Comparison of ENCODE assay signal across 46 mouse cellular contexts in the genomic region with DNA sequence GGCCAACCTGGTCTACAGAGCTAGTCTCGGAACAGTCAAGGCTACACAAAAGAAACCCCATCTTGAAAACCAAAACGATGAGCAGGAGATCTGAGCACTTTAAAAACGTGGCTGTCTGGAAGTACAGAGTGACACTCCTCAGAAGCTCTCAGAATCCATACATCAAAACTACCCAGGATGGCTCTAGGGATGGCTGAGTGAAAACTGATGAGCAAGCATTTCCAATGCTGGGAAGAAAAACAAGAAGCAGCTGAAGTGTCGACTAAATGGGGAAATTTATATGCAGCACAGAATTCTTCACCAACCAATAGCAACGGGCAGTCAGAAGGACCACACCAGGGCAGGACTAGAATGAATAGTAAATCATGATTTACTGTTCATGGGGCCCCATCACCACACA. TPM values are rescaled to one million over a fixed set of nuclear protein-coding genes. Genes with fewer than 3 reads are reported as not detected.
"Had no signal": no experiment of that assay in that cellular context is flagged by ENCODE, and none has a peak within 500 bp of the region (broad histone marks: within the 10 kb centered on the region; RNA-seq: fewer than 3 reads in every experiment).

No protein-coding gene starts in this region.

- H3K27ac ChIP-seq: limb, embryonic 10.5 days; limb, embryonic 12.5 days; limb, embryonic 13.5 days; limb, embryonic 15.5 days; liver, embryonic 12.5 days; liver, embryonic 13.5 days; liver, embryonic 14.5 days; liver, embryonic 15.5 days; lung, embryonic 15.5 days; macrophage; midbrain, embryonic 10.5 days; midbrain, embryonic 12.5 days; midbrain, embryonic 13.5 days; midbrain, embryonic 15.5 days had no signal

- H3K9ac ChIP-seq: limb, embryonic 12.5 days; limb, embryonic 13.5 days; limb, embryonic 15.5 days; liver, embryonic 12.5 days; liver, embryonic 13.5 days; liver, embryonic 14.5 days; liver, embryonic 15.5 days; liver, postnatal 0 days; lung, embryonic 14.5 days; lung, embryonic 15.5 days; midbrain, embryonic 12.5 days; midbrain, embryonic 13.5 days; midbrain, embryonic 15.5 days had no signal

- DNase-seq: left cerebral cortex, postnatal 4 days; liver; liver, embryonic 13.5 days; liver, postnatal 0 days; lung, adult 18-20 months; lung, adult 2 months; lung, embryonic 14.5 days; lung, postnatal 10 days; lung, postnatal 14 days; lung, postnatal 36 days; lung, postnatal 4 days; midbrain, embryonic 14.5 days had no signal

- H3K4me2 ChIP-seq: limb, embryonic 12.5 days; limb, embryonic 13.5 days; limb, embryonic 15.5 days; liver, embryonic 11.5 days; liver, embryonic 12.5 days; liver, embryonic 13.5 days; liver, embryonic 15.5 days; lung, embryonic 14.5 days; lung, embryonic 15.5 days; midbrain, embryonic 11.5 days; midbrain, embryonic 12.5 days; midbrain, embryonic 13.5 days; midbrain, embryonic 15.5 days had no signal

- ATAC-seq: liver, embryonic 12.5 days; liver, postnatal 0 days; lung, postnatal 0 days; midbrain, embryonic 13.5 days; midbrain, embryonic 15.5 days; midbrain, embryonic 16.5 days had no signal

- H3K9me3 ChIP-seq: limb, embryonic 10.5 days; limb, embryonic 12.5 days; limb, embryonic 13.5 days; limb, embryonic 15.5 days; liver, embryonic 12.5 days; liver, embryonic 13.5 days; liver, embryonic 15.5 days; lung, embryonic 15.5 days; megakaryocyte, embryonic 14.5 days; midbrain, embryonic 10.5 days; midbrain, embryonic 12.5 days; midbrain, embryonic 13.5 days; midbrain, embryonic 15.5 days had no signal

- H3K36me3 ChIP-seq: limb, embryonic 10.5 days; limb, embryonic 12.5 days; limb, embryonic 13.5 days; limb, embryonic 15.5 days; liver, embryonic 12.5 days; liver, embryonic 13.5 days; liver, embryonic 15.5 days; lung, embryonic 15.5 days; midbrain, embryonic 10.5 days; midbrain, embryonic 12.5 days; midbrain, embryonic 13.5 days; midbrain, embryonic 15.5 days had no signal

- H3K4me1 ChIP-seq: liver, embryonic 13.5 days; liver, embryonic 15.5 days; lung, embryonic 15.5 days had no signal

- H3K27me3 ChIP-seq: limb, embryonic 12.5 days; limb, embryonic 13.5 days; limb, embryonic 15.5 days; liver, embryonic 12.5 days; liver, embryonic 13.5 days; lung, embryonic 15.5 days; midbrain, embryonic 12.5 days; midbrain, embryonic 13.5 days; midbrain, embryonic 15.5 days had no signal

- H3K4me3 ChIP-seq: limb, embryonic 10.5 days; limb, embryonic 12.5 days; limb, embryonic 13.5 days; limb, embryonic 15.5 days; liver, embryonic 12.5 days; liver, embryonic 13.5 days; liver, embryonic 15.5 days; lung, embryonic 15.5 days; megakaryocyte, embryonic 14.5 days; midbrain, embryonic 10.5 days; midbrain, embryonic 12.5 days; midbrain, embryonic 13.5 days; midbrain, embryonic 15.5 days; myocyte had no signal

RNA-seq across cellular contexts. Expression of a gene that starts 3.7 kb away (rescaled TPM):
- total RNA-seq: liver, adult 2 months; megakaryocyte progenitor cell, adult 5-6 weeks; megakaryocyte, adult 5-6 weeks; megakaryocyte-erythroid progenitor cell, adult 5-6 weeks; monocyte, adult 5-6 weeks had no signal
- polyA plus RNA-seq: liver, postnatal 0 days; macrophage had no signal

RNA-seq across cellular contexts. Expression of a gene that starts 7.8 kb away (rescaled TPM):
- total RNA-seq: left cerebral cortex, postnatal 10 days; left cerebral cortex, postnatal 14 days; left cerebral cortex, postnatal 25 days; left cerebral cortex, postnatal 36 days; left cerebral cortex, postnatal 4 days; liver, adult 2 months; megakaryocyte progenitor cell, adult 5-6 weeks; megakaryocyte, adult 5-6 weeks; megakaryocyte-erythroid progenitor cell, adult 5-6 weeks; midbrain, postnatal 0 days; monocyte, adult 5-6 weeks had no signal
- polyA plus RNA-seq: limb, embryonic 10.5 days; limb, embryonic 11.5 days; limb, embryonic 12.5 days; limb, embryonic 13.5 days; limb, embryonic 14.5 days; limb, embryonic 15.5 days; liver, adult 2 months; liver, embryonic 11.5 days; liver, embryonic 12.5 days; liver, embryonic 13.5 days; liver, embryonic 14.5 days; liver, embryonic 15.5 days; liver, embryonic 16.5 days; liver, postnatal 0 days; lung, adult 2 months; lung, embryonic 14.5 days; lung, embryonic 15.5 days; lung, embryonic 16.5 days; lung, postnatal 0 days; macrophage; midbrain, embryonic 10.5 days; midbrain, embryonic 11.5 days; midbrain, embryonic 12.5 days; midbrain, embryonic 13.5 days; midbrain, embryonic 14.5 days; midbrain, embryonic 15.5 days; midbrain, embryonic 16.5 days; midbrain, postnatal 0 days; myocyte; neural tube, embryonic 11.5 days had no signal

RNA-seq across cellular contexts. Expression of a gene that starts 10.2 kb away (rescaled TPM):
- total RNA-seq: left cerebral cortex, postnatal 10 days; left cerebral cortex, postnatal 14 days; left cerebral cortex, postnatal 25 days; left cerebral cortex, postnatal 36 days; left cerebral cortex, postnatal 4 days; liver, adult 2 months; megakaryocyte progenitor cell, adult 5-6 weeks; megakaryocyte, adult 5-6 weeks; megakaryocyte-erythroid progenitor cell, adult 5-6 weeks; midbrain, postnatal 0 days; monocyte, adult 5-6 weeks had no signal
- polyA plus RNA-seq: limb, embryonic 10.5 days; limb, embryonic 11.5 days; limb, embryonic 12.5 days; limb, embryonic 13.5 days; limb, embryonic 14.5 days; limb, embryonic 15.5 days; liver, adult 2 months; liver, embryonic 11.5 days; liver, embryonic 12.5 days; liver, embryonic 13.5 days; liver, embryonic 14.5 days; liver, embryonic 15.5 days; liver, embryonic 16.5 days; liver, postnatal 0 days; lung, embryonic 14.5 days; lung, embryonic 15.5 days; lung, embryonic 16.5 days; macrophage; midbrain, embryonic 10.5 days; midbrain, embryonic 11.5 days; midbrain, embryonic 12.5 days; midbrain, embryonic 13.5 days; midbrain, embryonic 14.5 days; midbrain, embryonic 15.5 days; midbrain, embryonic 16.5 days; midbrain, postnatal 0 days; myocyte; neural tube, embryonic 11.5 days had no signal

RNA-seq across cellular contexts. Expression of a gene that starts 24.7 kb away (rescaled TPM):
- total RNA-seq: left cerebral cortex, postnatal 10 days; left cerebral cortex, postnatal 14 days; left cerebral cortex, postnatal 25 days; left cerebral cortex, postnatal 36 days; left cerebral cortex, postnatal 4 days; liver, adult 2 months; megakaryocyte progenitor cell, adult 5-6 weeks; megakaryocyte, adult 5-6 weeks; megakaryocyte-erythroid progenitor cell, adult 5-6 weeks; midbrain, postnatal 0 days; monocyte, adult 5-6 weeks had no signal
- polyA plus RNA-seq: limb, embryonic 10.5 days; limb, embryonic 11.5 days; limb, embryonic 12.5 days; limb, embryonic 13.5 days; limb, embryonic 14.5 days; limb, embryonic 15.5 days; liver, adult 2 months; liver, embryonic 11.5 days; liver, embryonic 12.5 days; liver, embryonic 13.5 days; liver, embryonic 14.5 days; liver, embryonic 15.5 days; liver, embryonic 16.5 days; liver, postnatal 0 days; lung, adult 2 months; lung, embryonic 14.5 days; lung, embryonic 15.5 days; lung, embryonic 16.5 days; lung, postnatal 0 days; macrophage; midbrain, embryonic 10.5 days; midbrain, embryonic 11.5 days; midbrain, embryonic 12.5 days; midbrain, embryonic 13.5 days; midbrain, embryonic 14.5 days; midbrain, embryonic 15.5 days; midbrain, embryonic 16.5 days; midbrain, postnatal 0 days; myocyte; neural tube, embryonic 11.5 days had no signal

RNA-seq across cellular contexts. Expression of a gene that starts 26.2 kb away (rescaled TPM):
- total RNA-seq: left cerebral cortex, postnatal 10 days; left cerebral cortex, postnatal 14 days; left cerebral cortex, postnatal 25 days; left cerebral cortex, postnatal 36 days; left cerebral cortex, postnatal 4 days; liver, adult 2 months; megakaryocyte progenitor cell, adult 5-6 weeks; megakaryocyte, adult 5-6 weeks; megakaryocyte-erythroid progenitor cell, adult 5-6 weeks; midbrain, postnatal 0 days; monocyte, adult 5-6 weeks had no signal
- polyA plus RNA-seq: limb, embryonic 10.5 days; limb, embryonic 11.5 days; limb, embryonic 12.5 days; limb, embryonic 13.5 days; limb, embryonic 15.5 days; liver, adult 2 months; liver, embryonic 11.5 days; liver, embryonic 12.5 days; liver, embryonic 13.5 days; liver, embryonic 14.5 days; liver, embryonic 15.5 days; liver, embryonic 16.5 days; liver, postnatal 0 days; lung, embryonic 14.5 days; lung, embryonic 15.5 days; lung, embryonic 16.5 days; macrophage; midbrain, embryonic 10.5 days; midbrain, embryonic 11.5 days; midbrain, embryonic 12.5 days; midbrain, embryonic 13.5 days; midbrain, embryonic 14.5 days; midbrain, embryonic 15.5 days; midbrain, embryonic 16.5 days; midbrain, postnatal 0 days; myocyte; neural tube, embryonic 11.5 days had no signal
